Mouse (Mus musculus): ENCODE data around the gene Kcna5. TPM values are rescaled to one million over a fixed set of nuclear protein-coding genes. Genes with fewer than 3 reads are reported as not detected.

Gene Kcna5
- polyA plus RNA-seq (2017; shearing (Covaris generic)), result not detected

DNA sequence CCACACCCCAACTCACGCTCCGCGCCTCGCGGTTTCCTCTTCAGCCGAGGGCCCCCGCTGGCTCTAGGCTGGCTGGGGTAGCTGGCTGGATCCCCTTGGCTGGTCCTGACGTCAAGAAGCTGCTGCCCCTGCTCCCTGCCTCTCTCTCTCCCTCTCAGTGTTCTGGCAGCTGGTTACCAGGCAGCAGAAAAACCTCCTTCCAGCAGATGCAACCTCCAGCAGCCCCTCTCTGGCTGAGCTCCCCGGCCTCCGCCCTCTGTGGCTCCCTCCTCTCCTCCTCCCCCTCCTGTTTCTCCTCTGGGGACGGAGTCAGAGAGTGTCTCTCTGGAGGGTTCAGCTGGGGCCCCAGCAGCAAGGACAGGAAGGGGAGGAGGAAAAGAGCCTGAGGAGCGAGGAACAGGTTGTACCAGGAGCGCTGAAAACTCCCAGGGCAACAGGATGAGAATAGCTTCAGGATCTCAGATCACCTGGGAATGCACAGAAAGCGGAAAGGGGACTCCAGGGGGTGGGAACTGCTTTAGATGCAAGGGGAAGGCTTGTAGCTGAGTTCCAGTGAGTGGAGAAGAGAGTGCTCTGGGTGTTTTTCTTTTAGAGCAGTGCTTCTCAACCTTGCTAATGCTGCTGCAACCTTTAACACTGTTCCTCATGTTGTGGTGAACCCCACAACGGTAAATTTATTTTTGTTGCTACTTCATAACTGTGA is at the start of gene Kcna5:
Gene Kcna5 (minus strand): TSS at position 205 of the 703 bp plus-strand sequence.

Other genes starting within 250 kb of the Kcna5 start
- 0.48 TPM for gene Kcna1, start 111.0 kb upstream of the Kcna5 start, polyA plus RNA-seq (2017; shearing (Covaris generic))
- not detected for gene Kcna6, start 205.3 kb upstream of the Kcna5 start, polyA plus RNA-seq (2017; shearing (Covaris generic))